Mouse (Mus musculus): ENCODE measurements around the gene Wdr82. TPM values are rescaled to one million over a fixed set of nuclear protein-coding genes. Genes with fewer than 3 reads are reported as not detected.
"Not testable (repeated sequence)": the region's sequence is repeated elsewhere in the genome, so short reads cannot be mapped to it uniquely, and the experiment has no call there.

Gene Wdr82
- polyA plus RNA-seq, 1 experiment from 2014 or later, result 38.1 TPM

- Histone ChIP-seq H3K36me3 (replicated peaks) (no peaks in the 10 kb centered on the region), H3K27ac (no peak overlapping the region), H3K27me3 (no peaks in the 10 kb centered on the region), H3K4me3 (replicated peaks) (no peak overlapping the region), H3K9me3 (no peaks in the 10 kb centered on the region), H3K9ac (no peak overlapping the region), H3K4me1 (peaks cover 10% of the 10 kb centered on the region), H3K4me2 (no peak overlapping the region)
- 27% methylated on average over 1 of the region's 1 CpGs for WGBS
- ATAC-seq (ENCODE audit: low FRiP score), result no peak
These were observed 3.0 kb upstream of the Wdr82 start for GRCm38 (mm10) chr9:106167703-106168102.

- H3K36me3 ChIP-seq (replicated peaks); H3K9me3 ChIP-seq; H3K4me2 ChIP-seq; H3K27ac ChIP-seq; H3K9ac ChIP-seq; H3K4me3 ChIP-seq (replicated peaks); ATAC-seq (ENCODE audit: low FRiP score); H3K27me3 ChIP-seq: not testable (repeated sequence)
- H3K4me1 ChIP-seq, result peaks cover 22% of the 10 kb centered on the region
- WGBS, result 73% methylated on average over 1 of the region's 1 CpGs
These were observed 1.7 kb upstream of the Wdr82 start for GRCm38 (mm10) chr9:106169006-106169405.

- Histone ChIP-seq H3K27me3 (no peaks in the 10 kb centered on the region), H3K27ac (no peak overlapping the region), H3K4me3 (replicated peaks) (no peak overlapping the region), H3K4me1 (peaks cover 29% of the 10 kb centered on the region), H3K9me3 (no peaks in the 10 kb centered on the region), H3K9ac (no peak overlapping the region), H3K4me2 (peak overlapping the region; percentile 75), H3K36me3 (replicated peaks) (no peaks in the 10 kb centered on the region)
- WGBS, result 36% methylated on average over 6 of the region's 6 CpGs
- no peak for ATAC-seq (ENCODE audit: low FRiP score)
These were observed 811 bp upstream of the Wdr82 start for GRCm38 (mm10) chr9:106169917-106170316.

GRCm38 (mm10) chr9:106171346-106172158 lies 824 bp downstream of the Wdr82 start:
- peak overlapping the region; percentile 97 for H3K27ac ChIP-seq
- H3K9me3 ChIP-seq, result no peaks in the 10 kb centered on the region
- H3K4me1 ChIP-seq, result peaks cover 38% of the 10 kb centered on the region
- WGBS, result under 1% methylated on average over 30 of the region's 30 CpGs
- ATAC-seq (ENCODE audit: low FRiP score), result peak; percentile 68
- H3K4me3 ChIP-seq (replicated peaks), result peak overlapping the region; percentile 92
- H3K36me3 ChIP-seq (replicated peaks), result peaks cover 4% of the 10 kb centered on the region
- peak overlapping the region; percentile 83 for H3K9ac ChIP-seq
- no peaks in the 10 kb centered on the region for H3K27me3 ChIP-seq
- peak overlapping the region; percentile 75 for H3K4me2 ChIP-seq

- Histone ChIP-seq H3K27me3 (no peaks in the 10 kb centered on the region), H3K27ac (no peak overlapping the region), H3K4me3 (replicated peaks) (peak overlapping the region; percentile 92), H3K9ac (peak overlapping the region; percentile 83), H3K36me3 (replicated peaks) (peaks cover 14% of the 10 kb centered on the region), H3K4me1 (peaks cover 38% of the 10 kb centered on the region), H3K9me3 (no peaks in the 10 kb centered on the region), H3K4me2 (peak overlapping the region; percentile 75)
- 40% methylated on average over 3 of the region's 3 CpGs for WGBS
- ATAC-seq (ENCODE audit: low FRiP score), result no peak
These were observed 1.8 kb downstream of the Wdr82 start for GRCm38 (mm10) chr9:106172527-106172926.

GRCm38 (mm10) chr9:106173363-106173762 lies 2.6 kb downstream of the Wdr82 start:
- Histone ChIP-seq H3K4me1 (peaks cover 38% of the 10 kb centered on the region), H3K4me2 (peak overlapping the region; percentile 75), H3K4me3 (replicated peaks) (peak overlapping the region; percentile 92), H3K27ac (no peak overlapping the region), H3K36me3 (replicated peaks) (peaks cover 23% of the 10 kb centered on the region), H3K9me3 (no peaks in the 10 kb centered on the region), H3K27me3 (no peaks in the 10 kb centered on the region), H3K9ac (peak overlapping the region; percentile 33; the same call in 1 of the 2 replicates)
- ATAC-seq (ENCODE audit: low FRiP score), result no peak
- WGBS, result 65% methylated on average over 2 of the region's 2 CpGs

- Histone ChIP-seq H3K9ac (no peak overlapping the region), H3K4me2 (no peak overlapping the region), H3K9me3 (no peaks in the 10 kb centered on the region), H3K27ac (no peak overlapping the region), H3K27me3 (no peaks in the 10 kb centered on the region), H3K36me3 (replicated peaks) (peaks cover 38% of the 10 kb centered on the region), H3K4me1 (peaks cover 31% of the 10 kb centered on the region), H3K4me3 (replicated peaks) (no peak overlapping the region)
- no peak for ATAC-seq (ENCODE audit: low FRiP score)
- WGBS, result 83% methylated on average over 3 of the region's 3 CpGs
These were observed 4.9 kb downstream of the Wdr82 start for GRCm38 (mm10) chr9:106175552-106176200.

GRCm38 (mm10) chr9:106176769-106177168 lies 6.0 kb downstream of the Wdr82 start:
- Histone ChIP-seq H3K27me3 (no peaks in the 10 kb centered on the region), H3K4me1 (peaks cover 31% of the 10 kb centered on the region), H3K36me3 (replicated peaks) (peaks cover 49% of the 10 kb centered on the region), H3K4me3 (replicated peaks) (no peak overlapping the region), H3K4me2 (no peak overlapping the region), H3K27ac (no peak overlapping the region), H3K9ac (no peak overlapping the region), H3K9me3 (no peaks in the 10 kb centered on the region)
- ATAC-seq (ENCODE audit: low FRiP score), result no peak
- WGBS, result 82% methylated on average over 3 of the region's 5 CpGs

GRCm38 (mm10) chr9:106177799-106178198 lies 7.1 kb downstream of the Wdr82 start:
- no peak for ATAC-seq (ENCODE audit: low FRiP score)
- H3K9me3 ChIP-seq, result no peaks in the 10 kb centered on the region

GRCm38 (mm10) chr9:106179454-106179853 lies 8.7 kb downstream of the Wdr82 start:
- Histone ChIP-seq H3K36me3 (replicated peaks) (peaks cover 76% of the 10 kb centered on the region), H3K27me3 (no peaks in the 10 kb centered on the region), H3K4me1 (peaks cover 13% of the 10 kb centered on the region), H3K4me3 (replicated peaks) (no peak overlapping the region), H3K9ac (no peak overlapping the region), H3K4me2 (no peak overlapping the region), H3K27ac (no peak overlapping the region), H3K9me3 (no peaks in the 10 kb centered on the region)
- no peak for ATAC-seq (ENCODE audit: low FRiP score)
- WGBS, result 90% methylated on average over 2 of the region's 2 CpGs

More at GRCm38 (mm10) chr9:106177799-106178198, 7.1 kb downstream of the Wdr82 start:
- Histone ChIP-seq H3K4me1 (peaks cover 28% of the 10 kb centered on the region), H3K36me3 (replicated peaks) (peaks cover 60% of the 10 kb centered on the region), H3K9ac (no peak overlapping the region), H3K27ac (no peak overlapping the region), H3K27me3 (no peaks in the 10 kb centered on the region), H3K4me2 (no peak overlapping the region), H3K4me3 (replicated peaks) (no peak overlapping the region)
- 95% methylated on average over 6 of the region's 6 CpGs for WGBS

GRCm38 (mm10) chr9:106179964-106180363 lies 9.2 kb downstream of the Wdr82 start:
- no peaks in the 10 kb centered on the region for H3K27me3 ChIP-seq
- no peak overlapping the region for H3K4me3 ChIP-seq (replicated peaks)
- H3K27ac ChIP-seq, result no peak overlapping the region
- no peak for ATAC-seq (ENCODE audit: low FRiP score)
- H3K9me3 ChIP-seq, result no peaks in the 10 kb centered on the region
- no peak overlapping the region for H3K9ac ChIP-seq
- WGBS, result 94% methylated on average over 3 of the region's 3 CpGs
- peaks cover 9% of the 10 kb centered on the region for H3K4me1 ChIP-seq
- H3K36me3 ChIP-seq (replicated peaks), result peaks cover 81% of the 10 kb centered on the region
- H3K4me2 ChIP-seq, result no peak overlapping the region

GRCm38 (mm10) chr9:106182146-106182545 lies 11.4 kb downstream of the Wdr82 start:
- H3K36me3 ChIP-seq (replicated peaks), result peaks cover 92% of the 10 kb centered on the region
- ATAC-seq (ENCODE audit: low FRiP score), result no peak
- H3K4me3 ChIP-seq (replicated peaks), result no peak overlapping the region
- no peaks in the 10 kb centered on the region for H3K4me1 ChIP-seq
- WGBS, result 93% methylated on average over 4 of the region's 4 CpGs
- H3K9ac ChIP-seq, result no peak overlapping the region
- H3K27me3 ChIP-seq, result no peaks in the 10 kb centered on the region
- no peaks in the 10 kb centered on the region for H3K9me3 ChIP-seq
- no peak overlapping the region for H3K4me2 ChIP-seq
- no peak overlapping the region for H3K27ac ChIP-seq

All from forebrain, embryonic 12.5 days (tissue).